Mouse (Mus musculus) lung, postnatal 0 days (tissue): ENCODE results near the gene Lrp10.
A peak's percentile ranks its signal among the peaks of the same experiment; 100 is the strongest.

Experiments used
- CTCF ChIP-seq: IDR thresholded peaks from 2 replicates; pipeline ENCODE4 v1.5.1; 2016; ENCODE audit warnings: antibody characterized with exemption, mild to moderate bottlenecking
- EP300 ChIP-seq: IDR thresholded peaks from 2 replicates; pipeline ENCODE4 v1.6.1; 2016; ENCODE audit warnings: antibody characterized with exemption, mild to moderate bottlenecking, control low read depth

DNA sequence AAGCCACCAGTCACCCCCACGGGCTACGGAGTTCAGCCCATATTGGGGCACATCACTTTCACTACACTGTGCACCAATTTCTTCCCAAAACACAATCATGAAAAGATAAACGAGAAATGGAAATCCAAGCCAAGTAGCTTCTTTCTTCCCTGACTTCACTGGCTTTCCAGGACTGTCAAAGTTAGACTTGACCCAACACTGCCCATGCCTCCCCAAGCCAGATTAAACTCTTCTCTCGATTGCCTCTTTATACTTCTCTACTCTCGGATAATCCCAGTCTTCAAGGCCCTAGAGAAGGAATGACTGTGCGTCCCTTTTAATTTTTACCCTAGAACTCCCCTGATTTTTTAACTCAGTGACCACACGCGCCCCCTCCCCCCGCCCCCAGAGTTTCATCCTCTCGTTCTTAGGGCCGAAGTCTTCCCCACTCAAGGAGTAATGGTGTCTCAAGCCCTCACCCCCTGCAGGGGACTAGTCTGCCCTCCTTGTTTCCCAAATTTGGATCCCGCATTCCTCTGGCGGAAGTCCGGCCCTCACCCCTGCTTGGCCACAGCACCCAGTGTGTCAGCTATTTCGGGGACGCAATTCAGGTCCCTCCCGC is 52.9 kb downstream of the Lrp10 start:
- TF ChIP-seq CTCF, result 0 out of 2 replicates have a peak, but pooled peaks have one; percentile 1
- peak; percentile 12; the same call in 1 of the 2 replicates for TF ChIP-seq EP300
